Mouse (Mus musculus): ENCODE data around the gene Anxa10.

- no peak for TF ChIP-seq CTCF (IDR thresholded peaks at IDR 0.05; ENCODE audit: insufficient read depth, low read depth, low read length)
- TF ChIP-seq POLR2A (IDR thresholded peaks at IDR 0.05; ENCODE audit: insufficient read depth, low read depth, low read length), result no peak
Measured at GRCm38 (mm10) chr8:62014582-62014981, 108.4 kb downstream of the Anxa10 start.
